Mouse (Mus musculus) CH12.LX (cell line): ENCODE results near the gene Ptcd2.

ENCODE experiments used
- CHD2 ChIP-seq: IDR thresholded peaks from 2 replicates; pipeline ENCODE4 v1.6.1; 2011; ENCODE audit warnings: low read length, improper control_type of control experiment
- CTCF ChIP-seq, 2 experiments: IDR thresholded peaks in 1 of 2; conservative IDR thresholded peaks in 1 of 2; 2 replicates each; pipeline ENCODE4 v1.5.1; 2011 to 2012; ENCODE audit warnings: low read depth in 2 of 2, low read length in 2 of 2, improper control_type of control experiment in 1 of 2, inconsistent platforms in 1 of 2, mild to moderate bottlenecking in 1 of 2, moderate library complexity in 1 of 2
- EP300 ChIP-seq: IDR thresholded peaks from 2 replicates; pipeline ENCODE4 v1.6.1; 2011; ENCODE audit warnings: low read length, improper control_type of control experiment
- IRF4 ChIP-seq: IDR thresholded peaks from 2 replicates; pipeline ENCODE4 v1.6.1; 2014; ENCODE audit warnings: low read depth, mild to moderate bottlenecking, inconsistent platforms, low read length, improper control_type of control experiment
- NRF1 ChIP-seq: IDR thresholded peaks from 2 replicates; pipeline ENCODE4 v1.6.1; 2014; ENCODE audit warnings: low read depth, mild to moderate bottlenecking, inconsistent platforms, low read length, improper control_type of control experiment, moderate library complexity
- POLR2A ChIP-seq: IDR thresholded peaks from 2 replicates; pipeline ENCODE4 v1.6.1; 2011; ENCODE audit warnings: low read depth, mild to moderate bottlenecking, improper control_type of control experiment, low read length
- SIN3A ChIP-seq: IDR thresholded peaks from 2 replicates; pipeline ENCODE4 v1.6.1; 2012; ENCODE audit warnings: low read length, improper control_type of control experiment, inconsistent platforms

DNA sequence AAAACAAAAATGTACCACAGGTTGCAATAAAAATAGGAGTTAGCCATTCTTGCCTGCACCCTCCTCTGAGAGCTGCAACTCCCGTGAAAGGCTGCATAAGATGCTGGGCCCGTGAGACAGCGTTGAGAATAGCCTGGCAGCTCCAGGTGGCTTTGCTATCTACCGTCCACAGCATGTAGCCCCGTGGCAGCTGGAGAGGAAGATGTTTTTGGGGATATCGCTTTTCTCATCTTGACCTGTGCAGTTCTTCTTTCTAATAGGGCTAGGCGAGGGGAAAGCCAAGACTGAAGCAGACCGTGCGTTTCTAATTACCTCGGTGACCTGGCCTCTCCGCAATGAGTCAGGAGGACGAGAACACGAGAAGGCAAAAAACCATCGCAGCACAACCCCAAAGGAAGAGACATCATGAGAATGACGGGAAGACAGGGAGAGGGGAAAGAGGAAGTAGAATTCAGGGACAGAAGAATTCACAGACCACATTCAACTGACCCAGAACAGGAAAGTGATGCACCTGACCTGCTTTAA, 29.8 kb downstream of the Ptcd2 start:
- TF ChIP-seq EP300 (no peak), SIN3A (no peak), POLR2A (no peak), NRF1 (no peak), CHD2 (no peak), CTCF (conservative IDR thresholded peaks at IDR 0.05 in 1 of 2, IDR thresholded peaks at IDR 0.05 in 1 of 2; ENCODE audit: low read depth in 2 of 2, low read length in 2 of 2) (no peak), IRF4 (no peak)
